Mouse (Mus musculus) testis, postnatal 10 days (tissue): ENCODE results near the gene Nle1.
A peak's percentile ranks its signal among the peaks of the same experiment; 100 is the strongest.
"Not testable (repeated sequence)": the region's sequence is repeated elsewhere in the genome, so short reads cannot be mapped to it uniquely, and the experiment has no call there.

Experiments used
- DNase-seq: peaks from one replicate; pipeline ENCODE4 v3.0.0; 2021; ENCODE audit warnings: low spot score

Gene Nle1

GRCm38 (mm10) chr11:82907651-82908607 lies at the start of gene Nle1:
Gene Nle1, minus strand, starts transcription at chr11:82908411.
- DNase-seq: peak; percentile 97

- DNase-seq: no peak
Observed at GRCm38 (mm10) chr11:82956925-82957324, 48.7 kb upstream of the Nle1 start.

DNA sequence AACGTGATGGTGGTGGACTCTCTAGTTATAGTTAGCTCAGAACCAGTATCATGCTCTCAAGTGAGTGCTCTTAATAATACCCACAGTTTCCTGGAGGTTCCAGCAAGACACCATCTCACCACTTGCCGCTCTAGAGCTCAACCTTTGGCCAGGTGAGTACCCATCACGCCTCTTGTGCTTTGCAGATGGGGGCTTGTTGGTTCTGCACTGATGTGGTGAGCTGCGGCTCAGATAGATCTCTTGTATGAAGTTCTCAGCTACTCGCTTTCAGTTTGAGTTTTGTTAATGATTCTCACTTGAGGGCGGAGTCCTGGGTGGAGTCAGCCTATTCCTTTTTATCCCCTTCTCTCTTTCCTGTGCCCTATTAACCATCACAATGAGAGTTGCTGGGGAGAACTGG lies 46.4 kb upstream of the Nle1 start:
- DNase-seq: no peak

DNA sequence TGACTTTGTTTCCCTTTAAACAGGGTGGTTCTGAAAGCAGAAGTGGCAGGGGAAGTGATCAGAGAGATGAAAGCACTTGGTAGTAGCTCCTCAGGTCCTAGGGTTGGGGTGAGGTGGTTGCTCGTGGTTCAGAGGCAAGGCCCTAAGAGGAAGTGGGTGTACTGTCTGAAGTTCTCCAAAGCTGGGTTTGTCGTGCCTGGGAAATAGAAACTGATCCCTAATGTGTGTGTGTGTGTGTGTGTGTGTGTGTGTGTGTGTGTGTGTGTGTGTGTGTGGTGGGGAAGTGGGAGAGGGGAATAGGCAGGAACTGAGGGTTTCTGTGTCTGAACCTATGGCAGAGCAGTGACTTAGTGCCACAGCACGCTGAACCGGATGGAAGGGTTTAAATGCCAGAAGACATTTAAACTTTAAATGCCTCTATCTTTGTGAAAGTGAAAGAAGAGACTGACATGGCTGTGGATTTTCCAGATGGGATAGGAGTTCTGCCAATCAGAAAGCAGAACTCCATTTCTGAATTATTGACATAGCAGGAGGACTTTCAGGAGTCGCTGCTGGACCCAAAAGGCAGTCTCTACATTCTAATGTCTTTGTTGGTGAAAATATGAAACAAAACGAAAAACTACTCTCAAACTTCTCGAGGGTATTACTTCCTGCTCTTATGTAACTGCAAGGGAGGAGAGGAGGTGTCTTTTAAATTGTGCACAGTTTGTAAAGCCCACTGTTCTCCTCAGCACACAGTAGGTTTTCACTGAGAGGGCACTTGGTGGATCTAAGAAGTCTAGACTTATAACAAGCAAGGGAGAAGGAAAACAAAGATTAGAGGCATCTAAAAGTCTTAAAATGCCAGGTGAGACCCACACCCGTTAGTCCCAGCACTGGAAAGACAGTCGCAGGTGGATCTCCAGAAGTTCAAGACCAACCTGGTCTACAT lies 44.7 kb upstream of the Nle1 start:
- DNase-seq: no peak

DNA sequence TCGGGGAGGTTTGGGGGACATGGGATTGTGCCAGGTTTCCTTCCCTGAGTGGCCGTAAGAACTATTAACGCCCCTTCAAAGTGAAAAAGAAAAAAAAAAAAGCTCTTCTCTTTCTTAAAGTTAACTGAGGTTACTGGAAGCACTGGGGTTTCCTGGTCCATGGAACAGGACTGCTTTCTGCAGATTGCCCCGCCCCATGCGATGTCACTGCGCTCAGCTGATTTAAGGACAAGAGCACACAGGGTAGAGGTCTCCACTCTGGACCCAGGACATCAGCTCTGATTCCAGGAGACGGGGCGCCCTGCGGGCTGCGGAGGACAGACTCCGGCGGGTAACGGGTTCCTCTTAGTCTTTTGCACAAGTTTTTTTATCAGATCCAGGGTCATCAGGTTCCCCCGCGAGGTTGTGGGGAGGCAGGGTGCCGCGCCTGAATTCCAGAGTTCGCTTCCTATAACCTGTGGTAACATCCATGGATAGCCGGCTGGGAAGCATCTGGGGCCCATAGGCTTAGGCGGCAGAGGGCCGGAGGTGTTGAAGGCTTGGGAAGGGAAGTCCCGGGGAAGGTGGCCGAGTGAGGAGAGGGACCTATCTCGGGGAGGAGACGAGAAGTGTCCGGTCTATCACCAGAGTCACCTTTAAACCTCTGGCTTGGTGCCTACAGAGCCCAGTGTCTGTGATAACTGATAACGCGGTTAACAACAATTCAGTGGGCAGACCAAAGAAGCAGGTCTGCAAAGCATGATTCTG lies 43.8 kb upstream of the Nle1 start:
- DNase-seq: peak; percentile 62

GRCm38 (mm10) chr11:82950736-82951481 lies 42.7 kb upstream of the Nle1 start, which contains the start of gene Slfn5:
Gene Slfn5, plus strand, starts transcription at chr11:82951349.
- no peak for DNase-seq

DNA sequence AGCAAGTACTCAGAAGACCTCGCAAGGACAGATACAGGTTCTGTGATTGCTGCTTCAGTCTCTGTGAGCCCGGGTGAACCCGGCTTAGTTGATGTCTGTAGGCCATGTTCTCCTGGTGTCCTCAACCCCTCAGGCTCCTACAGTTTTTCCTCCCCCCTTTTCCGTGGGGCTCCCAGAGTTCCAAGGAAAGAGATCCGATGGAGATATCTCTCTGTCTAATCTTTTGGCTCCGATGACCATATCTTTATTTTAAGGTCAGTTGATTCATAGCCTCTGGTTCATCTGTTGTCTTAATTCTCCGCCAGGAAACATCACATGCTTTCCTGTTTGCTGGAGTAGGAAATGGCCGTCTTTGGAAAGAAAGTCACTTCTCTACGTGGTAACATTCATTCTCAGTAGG lies 40.8 kb upstream of the Nle1 start:
- DNase-seq: no peak

- DNase-seq: no peak
Observed at GRCm38 (mm10) chr11:82947457-82947856, 39.2 kb upstream of the Nle1 start.

GRCm38 (mm10) chr11:82945636-82946035 lies 37.4 kb upstream of the Nle1 start:
- DNase-seq: no peak

DNA sequence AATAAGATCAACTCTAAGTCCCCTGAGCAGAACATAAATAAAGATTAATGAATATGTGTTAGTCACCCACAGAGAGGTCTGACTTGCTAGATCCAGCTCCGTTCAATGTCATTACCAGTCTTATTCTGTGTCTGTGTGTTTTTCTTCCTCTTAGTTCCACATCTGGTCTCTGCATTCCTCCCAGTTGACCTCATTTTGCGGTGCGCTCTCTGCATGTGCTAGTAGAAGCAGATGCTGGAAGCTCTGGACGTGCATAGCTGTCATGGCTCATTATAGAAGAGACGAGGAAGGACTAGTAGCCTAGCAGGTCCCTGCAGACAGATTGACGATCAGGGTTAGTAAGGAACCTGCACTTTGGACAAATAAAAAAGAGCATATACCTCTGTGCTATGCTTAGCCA lies 35.1 kb upstream of the Nle1 start:
- DNase-seq: no peak

- DNase-seq: no peak
Observed at GRCm38 (mm10) chr11:82933186-82933585, 25.0 kb upstream of the Nle1 start.

GRCm38 (mm10) chr11:82931671-82932450 lies 23.6 kb upstream of the Nle1 start:
- DNase-seq: not testable (repeated sequence)

DNA sequence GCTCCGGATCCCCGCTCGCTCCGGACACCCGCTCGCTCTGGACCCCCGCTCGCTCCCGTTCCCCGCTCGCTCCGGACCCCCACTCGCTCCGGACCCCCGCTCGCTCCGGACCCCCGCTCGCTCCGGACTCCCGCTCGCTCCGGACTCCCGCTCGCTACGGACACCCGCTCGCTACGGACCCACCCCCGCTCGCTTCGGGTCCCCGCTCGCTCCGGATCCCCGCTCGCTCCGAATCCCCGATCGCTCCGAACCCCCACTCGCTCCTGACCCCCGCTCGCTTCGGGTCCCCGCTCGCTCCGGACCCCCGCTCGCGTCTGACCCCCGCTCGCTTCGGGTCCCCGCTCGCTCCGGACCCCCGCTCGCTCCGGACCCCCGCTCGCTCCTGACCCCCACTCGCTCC lies 22.9 kb upstream of the Nle1 start:
- not testable (repeated sequence) for DNase-seq

- not testable (repeated sequence) for DNase-seq
Observed at GRCm38 (mm10) chr11:82930391-82930955, 22.3 kb upstream of the Nle1 start.

DNA sequence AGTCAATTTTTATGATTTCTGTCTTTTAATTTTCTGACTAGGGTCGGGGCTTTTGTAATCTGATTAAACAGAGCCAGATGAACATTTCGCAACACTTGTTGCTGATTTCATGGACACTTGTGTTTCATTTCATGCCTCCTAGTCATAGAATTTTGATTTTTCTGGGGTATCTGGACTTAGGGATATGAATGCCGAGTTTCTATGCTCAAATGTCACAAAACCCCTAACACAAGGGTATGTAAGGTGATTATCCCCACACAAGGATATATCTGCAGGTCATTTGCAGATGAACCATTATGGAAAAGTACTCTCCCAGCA lies 21.4 kb upstream of the Nle1 start:
- DNase-seq: no peak

- no peak for DNase-seq
Observed at GRCm38 (mm10) chr11:82928897-82929632, 20.9 kb upstream of the Nle1 start.

DNA sequence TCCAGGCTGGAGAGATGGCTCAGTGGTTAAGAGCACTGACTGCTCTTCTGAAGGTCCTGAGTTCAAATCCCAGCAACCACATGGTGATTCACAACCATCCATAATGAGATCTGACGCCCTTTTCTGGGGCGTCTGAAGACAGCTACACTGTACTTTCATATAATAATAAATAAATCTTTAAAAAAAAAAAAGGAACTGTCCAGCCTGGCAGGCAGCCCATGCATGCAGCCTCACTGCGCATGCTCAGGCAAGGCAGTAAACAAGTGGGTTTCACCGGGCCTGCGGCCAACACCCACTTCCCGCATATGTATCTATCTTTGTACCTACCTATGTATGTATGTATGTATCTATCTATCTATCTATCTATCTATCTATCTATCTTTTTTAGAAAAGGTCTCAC lies 15.7 kb upstream of the Nle1 start:
- DNase-seq: not testable (repeated sequence)

DNA sequence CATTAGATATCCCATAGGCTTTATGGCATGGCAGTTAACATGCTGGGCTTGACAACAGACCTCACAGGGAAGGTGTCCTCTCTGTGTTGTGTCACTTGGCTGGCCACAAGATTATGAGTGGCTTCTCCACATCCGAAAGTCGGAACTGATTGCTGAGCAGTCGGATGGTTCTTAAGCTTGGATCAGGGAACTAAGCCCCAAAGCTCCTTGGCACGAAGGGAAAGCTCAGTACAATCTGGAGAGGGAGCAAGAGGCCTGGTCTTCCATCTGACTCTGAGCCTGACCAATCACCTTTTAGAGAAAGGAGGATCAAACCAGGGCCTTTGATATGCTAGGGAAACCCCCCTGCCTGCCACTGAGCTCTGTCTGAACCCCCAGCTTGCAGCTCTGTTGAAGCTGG lies 13.5 kb upstream of the Nle1 start:
- no peak for DNase-seq

- no peak for DNase-seq
Observed at GRCm38 (mm10) chr11:82920768-82921167, 12.6 kb upstream of the Nle1 start.
